Mouse (Mus musculus) thymus, adult 2 months (tissue): ENCODE measurements around the gene Slc11a2.

Source experiments
- CTCF ChIP-seq: fragments of 200-500 bp; IDR thresholded peaks from 2 replicates; pipeline ENCODE4 v1.5.1; 2012; ENCODE audit warnings: mild to moderate bottlenecking, control low read depth, low read length, moderate library complexity, borderline replicate concordance; ENCODE audit not compliant: control insufficient read depth, poor library complexity, insufficient read depth; ENCODE audit errors: extremely low read depth
- POLR2A ChIP-seq: fragments of 200-500 bp; IDR thresholded peaks from 2 replicates; pipeline ENCODE4 v1.6.1; 2012; ENCODE audit warnings: mild to moderate bottlenecking, low read length, control low read depth, moderate library complexity; ENCODE audit not compliant: control insufficient read depth, poor library complexity, insufficient read depth; ENCODE audit errors: extremely low read depth

GRCm38 (mm10) chr15:100367119-100367518, 57.8 kb downstream of the Slc11a2 start:
- TF ChIP-seq POLR2A = no peak
- no peak for TF ChIP-seq CTCF
